Mouse (Mus musculus): Measurements from ENCODE around the gene Zdhhc22. TPM values are rescaled to one million over a fixed set of nuclear protein-coding genes. Genes with fewer than 3 reads are reported as not detected.
A peak's percentile ranks its signal among the peaks of the same experiment; 100 is the strongest.

The Zdhhc22 gene
- polyA plus RNA-seq, 1 experiment = not detected

- H3K36me3 ChIP-seq (ENCODE audit: control insufficient read depth, insufficient read depth, low read length) = no peaks in the 10 kb centered on the region
- no peaks in the 10 kb centered on the region for H3K27me3 ChIP-seq (ENCODE audit: control insufficient read depth, insufficient read depth, low read length)
- no peak overlapping the region for H3K4me3 ChIP-seq (ENCODE audit: extremely low read depth, insufficient read depth, insufficient read length)
- TF ChIP-seq CTCF (IDR thresholded peaks at IDR 0.05; ENCODE audit: extremely low read depth, insufficient read depth, insufficient read length, insufficient replicate concordance) (no peak), POLR2A (IDR thresholded peaks at IDR 0.05; ENCODE audit: low read depth, low read length) (no peak)
- no peak for DNase-seq (ENCODE audit: low read depth in 1 of 2, low spot score in 2 of 2)
- peak overlapping the region; percentile 23 for H3K27ac ChIP-seq (ENCODE audit: insufficient read depth, low read length)
- 89% methylated on average over 6 of the region's 6 CpGs for WGBS
- H3K4me1 ChIP-seq (ENCODE audit: control insufficient read depth, insufficient read depth, insufficient read length) = no peaks in the 10 kb centered on the region
These were observed 57.7 kb downstream of the Zdhhc22 start for GRCm38 (mm10) chr12:86932575-86932952.

- WGBS = 74% methylated on average over 7 of the region's 7 CpGs
- H3K27ac ChIP-seq (ENCODE audit: insufficient read depth, low read length) = peak overlapping the region; percentile 23; the same call in 1 of the 2 replicates
- H3K36me3 ChIP-seq (ENCODE audit: control insufficient read depth, insufficient read depth, low read length) = no peaks in the 10 kb centered on the region
These were observed 58.2 kb downstream of the Zdhhc22 start for GRCm38 (mm10) chr12:86931919-86932574.

GRCm38 (mm10) chr12:86930934-86931729, 59.1 kb downstream of the Zdhhc22 start:
- H3K4me1 ChIP-seq (ENCODE audit: control insufficient read depth, insufficient read depth, insufficient read length) = no peaks in the 10 kb centered on the region
- H3K4me3 ChIP-seq (ENCODE audit: extremely low read depth, insufficient read depth, insufficient read length) = no peak overlapping the region
- H3K27me3 ChIP-seq (ENCODE audit: control insufficient read depth, insufficient read depth, low read length) = no peaks in the 10 kb centered on the region
- peak overlapping the region; percentile 17; the same call in 1 of the 2 replicates for H3K27ac ChIP-seq (ENCODE audit: insufficient read depth, low read length)
- WGBS = 87% methylated on average over 6 of the region's 6 CpGs
- no peaks in the 10 kb centered on the region for H3K36me3 ChIP-seq (ENCODE audit: control insufficient read depth, insufficient read depth, low read length)
- TF ChIP-seq POLR2A (IDR thresholded peaks at IDR 0.05; ENCODE audit: low read depth, low read length) = no peak
- no peak for TF ChIP-seq CTCF (IDR thresholded peaks at IDR 0.05; ENCODE audit: extremely low read depth, insufficient read depth, insufficient read length, insufficient replicate concordance)
- DNase-seq (ENCODE audit: low read depth in 1 of 2, low spot score in 2 of 2) = no peak

More at GRCm38 (mm10) chr12:86931919-86932574, 58.2 kb downstream of the Zdhhc22 start:
- no peak overlapping the region for H3K4me3 ChIP-seq (ENCODE audit: extremely low read depth, insufficient read depth, insufficient read length)
- no peaks in the 10 kb centered on the region for H3K4me1 ChIP-seq (ENCODE audit: control insufficient read depth, insufficient read depth, insufficient read length)
- no peak for DNase-seq (ENCODE audit: low read depth in 1 of 2, low spot score in 2 of 2)
- no peaks in the 10 kb centered on the region for H3K27me3 ChIP-seq (ENCODE audit: control insufficient read depth, insufficient read depth, low read length)
- TF ChIP-seq CTCF (IDR thresholded peaks at IDR 0.05; ENCODE audit: extremely low read depth, insufficient read depth, insufficient read length, insufficient replicate concordance) (no peak), POLR2A (IDR thresholded peaks at IDR 0.05; ENCODE audit: low read depth, low read length) (no peak)

Other genes with a start within 250 kb of the Zdhhc22 start
- 33.2 and 50.3 TPM in 2 replicates for gene Irf2bpl, start 105.6 kb downstream of the Zdhhc22 start, polyA plus RNA-seq (2012; rRNA removed)
- 24.2 and 31.1 TPM in 2 replicates for gene Cipc, start 43.4 kb downstream of the Zdhhc22 start, polyA plus RNA-seq (2012; rRNA removed)
- gene Tmem63c, start 30.9 kb upstream of the Zdhhc22 start, polyA plus RNA-seq (2012; rRNA removed) = 0.80 and 1.2 TPM in 2 replicates
- 0.32 and 0.34 TPM in 2 replicates for gene Ngb, start 112.1 kb upstream of the Zdhhc22 start, polyA plus RNA-seq (2012; rRNA removed)
- 10.8 and 11.4 TPM in 2 replicates for gene Gstz1, start 156.7 kb upstream of the Zdhhc22 start, polyA plus RNA-seq (2012; rRNA removed)
- gene Pomt2, start 157.5 kb upstream of the Zdhhc22 start, polyA plus RNA-seq (2012; rRNA removed) = 5.2 and 5.9 TPM in 2 replicates
- gene Samd15, start 209.3 kb upstream of the Zdhhc22 start, polyA plus RNA-seq (2012; rRNA removed) = 0.20 and 0.43 TPM in 2 replicates
- gene Tmed8, start 210.0 kb upstream of the Zdhhc22 start, polyA plus RNA-seq (2012; rRNA removed) = 7.4 TPM in 2 replicates
- 2.7 and 3.7 TPM in 2 replicates for gene Noxred1, start 248.3 kb upstream of the Zdhhc22 start, polyA plus RNA-seq (2012; rRNA removed)

Data from spleen, adult 2 months (tissue).